Mouse (Mus musculus) limb, embryonic 14.5 days (tissue): ENCODE measurements at regions not wholly inside any gene's neighbourhood (a gene's known extent, or its start where the extent isn't known, plus 50 kb on each side); places are given as distances from the start of the nearest gene placed in this dataset.

ENCODE experiments used
- ATAC-seq: fragments of 200-750 bp; cut with Nextera tagmentation; 2 replicates; pipeline ENCODE4 v1.8.0; 2017; ENCODE audit warnings: low read depth, moderate number of reproducible peaks, moderate TSS enrichment; ENCODE audit not compliant: low FRiP score
- DNase-seq: peaks from one replicate; pipeline ENCODE4 v3.0.0-alpha.2; 2015; ENCODE audit warnings: low spot score
- H3K27ac ChIP-seq: fragments of 300-500 bp; sonication (generic); replicated peaks from 2 replicates; pipeline ENCODE4 v1.5.1; 2014; ENCODE audit warnings: low read depth, mild to moderate bottlenecking, low read length, moderate library complexity, mixed read lengths
- H3K27me3 ChIP-seq: fragments of 300-500 bp; sonication (generic); 2 replicates; pipeline ENCODE4 v1.6.1; 2014; ENCODE audit warnings: low read length, mixed read lengths; ENCODE audit not compliant: control insufficient read depth, insufficient read depth
- H3K36me3 ChIP-seq: fragments of 300-500 bp; sonication (generic); 2 replicates; pipeline ENCODE4 v1.6.1; 2014; ENCODE audit warnings: mild to moderate bottlenecking, low read length, moderate library complexity, mixed read lengths; ENCODE audit not compliant: control insufficient read depth, insufficient read depth
- H3K4me1 ChIP-seq: fragments of 300-500 bp; sonication (generic); 2 replicates; pipeline ENCODE4 v1.6.1; 2014; ENCODE audit warnings: antibody characterized with exemption, low read length, mixed read lengths; ENCODE audit not compliant: control insufficient read depth, insufficient read depth
- H3K4me2 ChIP-seq: fragments of 300-500 bp; sonication (generic); replicated peaks from 2 replicates; pipeline ENCODE4 v1.6.1; 2014; ENCODE audit warnings: low read depth, mild to moderate bottlenecking, low read length, moderate library complexity; ENCODE audit not compliant: severe bottlenecking
- H3K4me3 ChIP-seq: fragments of 300-500 bp; sonication (generic); replicated peaks from 2 replicates; pipeline ENCODE4 v1.5.1; 2014; ENCODE audit warnings: low read length
- H3K9ac ChIP-seq: fragments of 300-500 bp; sonication (generic); 2 replicates; pipeline ENCODE4 v1.6.1; 2014; ENCODE audit warnings: mild to moderate bottlenecking, low read depth, low read length, moderate library complexity; ENCODE audit not compliant: severe bottlenecking
- H3K9me3 ChIP-seq: fragments of 300-500 bp; sonication (generic); 2 replicates; pipeline ENCODE4 v1.6.1; 2016; ENCODE audit warnings: low read length; ENCODE audit not compliant: control insufficient read depth
- POLR2A ChIP-seq: fragments of 200-500 bp; IDR thresholded peaks from 2 replicates; pipeline ENCODE4 v1.8.0; 2012; ENCODE audit warnings: inconsistent platforms, mild to moderate bottlenecking, moderate library complexity, borderline replicate concordance; ENCODE audit not compliant: insufficient read depth, insufficient read length; ENCODE audit errors: extremely low read depth
- WGBS: fragments of 180-500 bp; shearing (Covaris S2); extraction: QIAGEN DNeasy Blood & Tissue Kit; methylation state at CpG from one replicate; pipeline ENCODE4 v1.1.7; 2014; 5-methylcytosine and 5-hydroxymethylcytosine counted together

DNA sequence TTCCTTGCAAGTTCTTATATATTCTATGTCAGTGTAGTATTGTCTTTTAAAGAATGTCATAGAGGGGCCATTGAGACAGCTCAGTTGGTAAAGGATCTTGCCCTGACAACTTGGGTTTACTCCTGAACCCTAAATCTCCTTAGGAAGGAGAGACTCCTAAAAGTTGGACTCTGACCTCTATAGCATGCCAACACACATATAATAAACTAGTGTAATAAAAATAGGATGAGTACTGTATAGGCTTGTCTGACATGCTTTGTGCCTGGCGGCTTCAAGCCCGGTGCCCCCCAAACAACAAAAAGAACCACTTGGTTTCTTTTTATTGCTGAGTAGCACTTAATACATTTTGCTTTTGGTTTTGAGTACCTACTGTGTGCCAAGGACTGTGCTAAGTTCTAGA lies 65.4 kb upstream of the Smg1 start:
- no peak overlapping the region for H3K4me3 ChIP-seq
- H3K36me3 ChIP-seq, result no peaks in the 10 kb centered on the region
- no peak overlapping the region for H3K27ac ChIP-seq
- no peaks in the 10 kb centered on the region for H3K9me3 ChIP-seq
- H3K9ac ChIP-seq, result no peak overlapping the region
- TF ChIP-seq POLR2A, result no peak
- H3K4me2 ChIP-seq, result no peak overlapping the region
- H3K27me3 ChIP-seq, result no peaks in the 10 kb centered on the region
- DNase-seq (no peak), ATAC-seq (no peak)
- H3K4me1 ChIP-seq, result no peaks in the 10 kb centered on the region
- WGBS, result 90% methylated on average over 2 of the region's 2 CpGs

DNA sequence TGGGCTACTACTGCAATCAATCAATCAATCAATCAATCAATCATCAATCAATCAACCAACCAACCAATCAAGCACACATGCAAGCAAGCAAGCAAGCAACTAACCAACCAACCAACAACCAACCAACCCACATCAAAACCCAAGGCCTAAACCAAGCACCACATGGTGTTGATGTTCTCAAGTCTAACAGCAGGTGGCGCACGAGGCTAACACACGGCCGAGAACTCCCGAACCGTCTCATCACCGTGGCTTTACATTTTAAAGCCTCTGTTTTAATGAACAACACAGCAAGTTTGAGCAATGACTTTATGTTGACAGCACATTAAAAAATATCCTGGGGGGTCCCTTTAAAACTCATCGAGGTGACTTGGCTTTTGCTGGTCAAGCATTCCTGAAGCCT lies 61.3 kb upstream of the Smg1 start:
- ATAC-seq (peak; percentile 66; the same call in 1 of the 2 replicates), DNase-seq (peak; percentile 87)
- H3K27ac ChIP-seq, result no peak overlapping the region
- H3K27me3 ChIP-seq, result no peaks in the 10 kb centered on the region
- H3K4me3 ChIP-seq, result no peak overlapping the region
- no peak for TF ChIP-seq POLR2A
- no peak overlapping the region for H3K4me2 ChIP-seq
- WGBS, result 0% methylated on average over 8 of the region's 8 CpGs
- H3K9me3 ChIP-seq, result no peaks in the 10 kb centered on the region
- no peak overlapping the region for H3K9ac ChIP-seq
- H3K4me1 ChIP-seq, result no peaks in the 10 kb centered on the region
- no peaks in the 10 kb centered on the region for H3K36me3 ChIP-seq

DNA sequence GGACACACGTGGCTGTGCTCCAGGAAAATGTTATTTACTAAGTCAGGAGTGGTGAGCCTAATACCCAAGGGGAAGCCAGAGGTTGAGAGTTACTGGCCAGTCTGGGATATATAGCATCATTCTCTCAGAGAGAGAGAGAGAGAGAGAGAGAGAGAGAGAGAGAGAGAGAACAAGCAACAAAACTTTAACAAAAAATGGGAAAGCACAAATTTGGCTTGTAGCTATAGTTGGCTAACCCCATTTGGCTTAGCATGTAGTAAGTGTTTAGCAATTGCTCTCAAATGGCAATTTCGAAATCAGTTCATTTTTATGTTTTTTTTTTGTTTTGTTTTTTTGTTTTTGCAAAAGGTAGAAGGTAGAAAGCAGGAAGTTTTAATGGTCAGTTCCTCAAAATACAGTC lies 60.9 kb upstream of the Smg1 start:
- Histone ChIP-seq H3K4me3 (no peak overlapping the region), H3K27me3 (no peaks in the 10 kb centered on the region), H3K36me3 (no peaks in the 10 kb centered on the region), H3K4me2 (no peak overlapping the region), H3K27ac (no peak overlapping the region), H3K4me1 (no peaks in the 10 kb centered on the region), H3K9ac (no peak overlapping the region), H3K9me3 (no peaks in the 10 kb centered on the region)
- 63% methylated on average over 2 of the region's 2 CpGs for WGBS
- no peak for TF ChIP-seq POLR2A
- DNase-seq (no peak), ATAC-seq (no peak)

DNA sequence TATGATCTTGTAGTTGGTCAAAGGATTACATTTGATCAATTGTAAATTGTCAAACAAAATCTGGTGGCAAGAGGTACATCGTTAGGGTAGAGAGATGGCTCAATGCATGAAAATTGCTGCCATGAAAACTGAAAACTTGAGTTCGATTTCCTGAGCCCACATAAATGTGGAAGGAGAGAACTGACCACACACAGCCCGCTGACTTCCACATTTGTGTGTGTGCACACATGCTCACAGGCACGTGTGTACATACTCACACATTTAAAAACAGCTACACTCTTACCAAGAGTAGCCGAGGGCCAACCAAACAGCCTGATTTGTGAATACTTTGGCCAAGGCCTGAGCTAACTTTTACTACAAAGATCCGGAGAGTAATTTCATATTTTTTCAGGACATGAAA lies 60.5 kb upstream of the Smg1 start:
- WGBS, result 81% methylated on average over 6 of the region's 6 CpGs
- Histone ChIP-seq H3K9ac (no peak overlapping the region), H3K27ac (no peak overlapping the region), H3K4me1 (no peaks in the 10 kb centered on the region), H3K9me3 (no peaks in the 10 kb centered on the region), H3K27me3 (no peaks in the 10 kb centered on the region), H3K4me3 (no peak overlapping the region), H3K36me3 (no peaks in the 10 kb centered on the region), H3K4me2 (no peak overlapping the region)
- DNase-seq, result no peak
- TF ChIP-seq POLR2A, result no peak
- no peak for ATAC-seq

DNA sequence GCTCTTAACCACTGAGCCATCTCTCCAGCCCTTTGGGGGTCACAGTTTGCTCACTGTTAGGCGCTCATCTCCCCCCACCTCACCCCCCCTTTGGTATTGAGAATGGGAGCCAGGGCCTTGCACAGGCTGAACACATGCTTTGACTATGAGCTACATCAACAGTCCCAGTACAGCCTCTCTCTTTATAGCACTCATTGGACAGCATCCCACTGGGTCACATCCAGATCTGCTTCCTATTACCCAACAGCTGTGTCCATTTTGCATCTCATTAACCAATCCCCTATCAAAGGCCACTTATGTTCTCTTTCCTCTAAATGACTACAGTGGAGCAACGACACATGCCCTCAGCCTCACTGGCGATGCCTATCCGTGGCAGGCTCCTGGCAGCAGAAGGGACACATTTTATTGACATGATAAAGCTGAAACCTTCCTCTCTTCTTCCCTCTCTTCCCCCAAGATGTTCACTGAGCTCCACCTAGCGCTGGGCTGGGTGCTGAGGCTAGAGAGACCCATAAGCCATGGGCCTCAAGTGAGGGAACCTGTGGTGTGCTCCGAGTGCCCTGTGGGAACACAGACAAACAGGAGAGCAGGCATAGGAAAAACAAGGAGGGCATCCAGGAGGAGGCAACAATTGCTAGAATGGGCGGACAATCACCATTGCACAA lies 57.3 kb upstream of the Smg1 start:
- Histone ChIP-seq H3K4me3 (no peak overlapping the region), H3K9me3 (no peaks in the 10 kb centered on the region), H3K36me3 (no peaks in the 10 kb centered on the region), H3K4me1 (no peaks in the 10 kb centered on the region), H3K27me3 (no peaks in the 10 kb centered on the region), H3K4me2 (no peak overlapping the region), H3K27ac (no peak overlapping the region), H3K9ac (no peak overlapping the region)
- WGBS, result 35% methylated on average over 7 of the region's 7 CpGs
- TF ChIP-seq POLR2A, result no peak
- DNase-seq (peak; percentile 67), ATAC-seq (no peak)
